Mouse (Mus musculus) mesoderm, embryonic 11.5 days (tissue): ENCODE measurements around the gene Dnm1.

Experiments used
- DNase-seq: peaks from one replicate; pipeline ENCODE4 v3.0.0-alpha.2; 2012; ENCODE audit warnings: low read depth, low spot score

Gene Dnm1

GRCm38 (mm10) chr2:32340836-32341633, 12.1 kb downstream of the Dnm1 start:
- no peak for DNase-seq

GRCm38 (mm10) chr2:32339912-32340642, 13.1 kb downstream of the Dnm1 start:
- DNase-seq, result no peak

- no peak for DNase-seq
Measured at GRCm38 (mm10) chr2:32335888-32336287, 17.2 kb downstream of the Dnm1 start.

GRCm38 (mm10) chr2:32332159-32332558, 21.0 kb downstream of the Dnm1 start:
- DNase-seq, result no peak

GRCm38 (mm10) chr2:32329531-32329930, 23.6 kb downstream of the Dnm1 start:
- no peak for DNase-seq

- peak; percentile 54 for DNase-seq
Measured at GRCm38 (mm10) chr2:32328911-32329460, 24.2 kb downstream of the Dnm1 start.

- DNase-seq, result no peak
Measured at GRCm38 (mm10) chr2:32327200-32327599, 25.9 kb downstream of the Dnm1 start.

- DNase-seq, result no peak
Measured at GRCm38 (mm10) chr2:32325342-32325741, 27.8 kb downstream of the Dnm1 start.

GRCm38 (mm10) chr2:32324322-32324721, 28.8 kb downstream of the Dnm1 start:
- DNase-seq, result no peak

GRCm38 (mm10) chr2:32322754-32323741, 30.1 kb downstream of the Dnm1 start:
- DNase-seq, result no peak

GRCm38 (mm10) chr2:32321591-32322298, 31.4 kb downstream of the Dnm1 start:
- DNase-seq, result no peak

- no peak for DNase-seq
Measured at GRCm38 (mm10) chr2:32320721-32321120, 32.4 kb downstream of the Dnm1 start.

- DNase-seq, result peak; percentile 83
Measured at GRCm38 (mm10) chr2:32319586-32320580, 33.3 kb downstream of the Dnm1 start.

- peak; percentile 41 for DNase-seq
Measured at GRCm38 (mm10) chr2:32318709-32319585, 34.2 kb downstream of the Dnm1 start.

- peak; percentile 92 for DNase-seq
Measured at GRCm38 (mm10) chr2:32317791-32318417, 35.2 kb downstream of the Dnm1 start.

GRCm38 (mm10) chr2:32316887-32317656, 36.1 kb downstream of the Dnm1 start:
- peak; percentile 69 for DNase-seq

- DNase-seq, result peak; percentile 64
Measured at GRCm38 (mm10) chr2:32315751-32316150, 37.4 kb downstream of the Dnm1 start.
